Mouse (Mus musculus): Measurements from ENCODE around the gene Sphk2. TPM values are rescaled to one million over a fixed set of nuclear protein-coding genes. Genes with fewer than 3 reads are reported as not detected.
A peak's percentile ranks its signal among the peaks of the same experiment; 100 is the strongest.

Gene Sphk2
- polyA plus RNA-seq, 1 experiment from 2014 or later, result 34.4 TPM

DNA sequence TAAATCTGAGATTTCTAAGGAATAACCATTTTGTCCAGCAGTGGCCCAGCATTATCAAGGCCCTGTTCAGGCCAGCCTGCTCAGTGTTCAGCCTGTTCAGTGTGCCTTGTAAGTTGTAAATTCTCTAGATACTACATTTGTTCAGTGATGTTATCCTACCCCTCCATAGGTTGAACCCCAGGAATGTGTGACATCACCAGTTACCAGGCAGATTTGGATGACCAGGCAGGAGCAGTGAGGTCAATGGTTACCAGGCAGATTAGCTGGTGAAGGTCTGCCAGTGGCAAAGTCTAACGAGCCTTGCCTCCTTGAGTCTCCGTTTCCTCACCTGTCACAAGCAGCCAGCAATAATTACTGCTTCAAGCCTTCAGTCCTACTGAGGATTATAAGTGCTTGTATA, 26.6 kb upstream of the Sphk2 start:
- WGBS, result 33% methylated on average over 2 of the region's 2 CpGs
- Histone ChIP-seq H3K27me3 (no peaks in the 10 kb centered on the region), H3K9me3 (no peaks in the 10 kb centered on the region), H3K4me2 (no peak overlapping the region), H3K36me3 (no peaks in the 10 kb centered on the region), H3K4me1 (peaks cover 6% of the 10 kb centered on the region; the same call in 1 of the 2 replicates), H3K27ac (no peak overlapping the region), H3K9ac (no peak overlapping the region), H3K4me3 (no peak overlapping the region)
- ATAC-seq (ENCODE audit: insufficient number of reproducible peaks, insufficient read depth, low FRiP score, low TSS enrichment, low read depth), result no peak

DNA sequence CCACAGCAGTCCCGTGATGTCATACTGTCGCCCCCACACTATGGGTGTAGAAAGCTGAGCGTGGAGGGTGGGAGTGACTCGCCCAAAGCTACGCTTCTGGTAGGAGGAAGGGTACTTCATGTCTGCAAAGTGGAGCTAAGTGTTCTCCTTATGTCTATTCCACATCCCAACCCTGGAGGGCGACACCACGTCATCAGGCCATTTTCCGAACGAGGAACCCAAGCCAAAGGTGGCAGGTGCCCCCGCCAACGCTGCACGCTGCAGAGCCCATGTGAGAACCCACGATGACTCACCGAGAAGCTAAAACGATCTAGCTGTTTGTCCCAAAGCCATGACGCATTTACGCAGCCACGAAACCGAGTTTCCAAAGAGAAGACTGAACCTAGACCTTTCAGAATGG, 24.5 kb upstream of the Sphk2 start:
- Histone ChIP-seq H3K9me3 (no peaks in the 10 kb centered on the region), H3K4me1 (peaks cover 6% of the 10 kb centered on the region; the same call in 1 of the 2 replicates), H3K4me2 (peak overlapping the region; percentile 54), H3K27ac (no peak overlapping the region), H3K36me3 (no peaks in the 10 kb centered on the region), H3K9ac (peak overlapping the region; percentile 47), H3K4me3 (peak overlapping the region; percentile 29), H3K27me3 (no peaks in the 10 kb centered on the region)
- ATAC-seq (ENCODE audit: insufficient number of reproducible peaks, insufficient read depth, low FRiP score, low TSS enrichment, low read depth), result no peak
- 34% methylated on average over 19 of the region's 19 CpGs for WGBS

DNA sequence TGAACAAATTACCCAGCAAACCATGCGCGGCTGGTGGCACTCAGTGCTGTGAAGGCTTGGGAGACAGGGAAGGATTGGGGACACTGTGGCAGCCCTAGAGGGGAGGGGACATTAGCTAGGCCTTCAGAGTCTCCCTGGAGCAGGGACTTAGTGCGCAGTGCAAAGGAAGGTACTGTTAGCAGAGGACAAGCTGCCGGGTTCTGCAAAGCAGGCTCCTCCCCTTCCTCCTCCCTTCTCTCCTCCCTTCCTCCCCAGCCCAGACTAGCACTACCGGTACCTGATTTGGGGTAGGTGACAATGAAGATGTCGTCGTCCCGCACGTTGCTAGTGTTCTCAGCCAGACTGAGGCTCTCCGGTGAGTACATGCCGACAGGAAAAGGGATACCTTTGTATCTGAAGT, 24.0 kb upstream of the Sphk2 start:
- Histone ChIP-seq H3K27me3 (no peaks in the 10 kb centered on the region), H3K9me3 (no peaks in the 10 kb centered on the region), H3K27ac (no peak overlapping the region), H3K9ac (peak overlapping the region; percentile 47; the same call in 1 of the 2 replicates), H3K4me2 (peak overlapping the region; percentile 54), H3K4me3 (peak overlapping the region; percentile 29), H3K36me3 (no peaks in the 10 kb centered on the region), H3K4me1 (peaks cover 6% of the 10 kb centered on the region; the same call in 1 of the 2 replicates)
- 28% methylated on average over 11 of the region's 11 CpGs for WGBS
- ATAC-seq (ENCODE audit: insufficient number of reproducible peaks, insufficient read depth, low FRiP score, low TSS enrichment, low read depth), result no peak

DNA sequence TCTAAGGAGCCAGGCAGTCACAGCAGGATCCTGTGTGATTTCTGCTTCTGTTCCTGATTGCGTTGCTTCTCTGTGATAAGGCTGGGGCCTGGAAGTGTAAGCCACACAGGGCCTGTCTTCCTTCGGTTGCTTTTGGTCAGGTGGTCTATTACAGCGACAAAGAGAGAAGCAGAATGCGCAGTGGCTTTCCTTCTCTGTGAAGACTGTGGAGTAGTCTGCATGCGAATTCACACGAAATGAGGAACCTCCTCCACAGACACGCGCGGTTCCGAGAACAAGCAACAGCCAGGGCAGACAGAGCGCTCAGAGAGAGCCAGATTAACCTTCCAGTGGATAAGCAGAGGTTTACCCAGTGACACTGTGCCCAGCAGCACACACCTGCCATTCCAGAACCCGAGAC, 23.5 kb upstream of the Sphk2 start:
- no peaks in the 10 kb centered on the region for H3K27me3 ChIP-seq
- peaks cover 6% of the 10 kb centered on the region; the same call in 1 of the 2 replicates for H3K4me1 ChIP-seq
- no peak for ATAC-seq (ENCODE audit: insufficient number of reproducible peaks, insufficient read depth, low FRiP score, low TSS enrichment, low read depth)
- no peaks in the 10 kb centered on the region for H3K9me3 ChIP-seq
- 79% methylated on average over 12 of the region's 12 CpGs for WGBS
- no peak overlapping the region for H3K27ac ChIP-seq
- no peak overlapping the region for H3K9ac ChIP-seq
- peak overlapping the region; percentile 29; the same call in 1 of the 2 replicates for H3K4me3 ChIP-seq
- peak overlapping the region; percentile 54 for H3K4me2 ChIP-seq
- H3K36me3 ChIP-seq, result no peaks in the 10 kb centered on the region

DNA sequence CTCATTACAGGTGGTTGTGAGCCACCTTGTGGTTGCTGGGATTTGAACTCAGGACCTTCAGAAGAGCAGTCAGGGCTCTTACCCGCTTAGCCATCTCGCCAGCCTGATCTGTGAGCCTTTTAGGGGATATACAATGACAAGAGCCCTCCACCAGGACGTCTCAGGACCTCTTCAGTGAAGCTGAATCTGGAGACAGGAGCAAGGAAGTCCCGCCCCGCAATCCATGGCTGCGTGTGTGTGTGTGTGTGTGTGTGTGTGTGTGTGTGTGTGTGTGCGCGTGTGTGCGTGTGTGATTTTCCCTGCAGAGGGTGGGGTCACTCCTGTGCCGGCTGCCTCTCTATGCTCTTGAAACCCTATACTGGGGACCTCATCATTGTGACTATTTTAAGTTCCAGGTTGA, 22.0 kb upstream of the Sphk2 start:
- Histone ChIP-seq H3K27me3 (no peaks in the 10 kb centered on the region), H3K27ac (no peak overlapping the region), H3K4me3 (no peak overlapping the region), H3K36me3 (no peaks in the 10 kb centered on the region), H3K9me3 (no peaks in the 10 kb centered on the region), H3K4me1 (peaks cover 6% of the 10 kb centered on the region; the same call in 1 of the 2 replicates), H3K4me2 (no peak overlapping the region), H3K9ac (no peak overlapping the region)
- WGBS, result 62% methylated on average over 9 of the region's 10 CpGs
- no peak for ATAC-seq (ENCODE audit: insufficient number of reproducible peaks, insufficient read depth, low FRiP score, low TSS enrichment, low read depth)

DNA sequence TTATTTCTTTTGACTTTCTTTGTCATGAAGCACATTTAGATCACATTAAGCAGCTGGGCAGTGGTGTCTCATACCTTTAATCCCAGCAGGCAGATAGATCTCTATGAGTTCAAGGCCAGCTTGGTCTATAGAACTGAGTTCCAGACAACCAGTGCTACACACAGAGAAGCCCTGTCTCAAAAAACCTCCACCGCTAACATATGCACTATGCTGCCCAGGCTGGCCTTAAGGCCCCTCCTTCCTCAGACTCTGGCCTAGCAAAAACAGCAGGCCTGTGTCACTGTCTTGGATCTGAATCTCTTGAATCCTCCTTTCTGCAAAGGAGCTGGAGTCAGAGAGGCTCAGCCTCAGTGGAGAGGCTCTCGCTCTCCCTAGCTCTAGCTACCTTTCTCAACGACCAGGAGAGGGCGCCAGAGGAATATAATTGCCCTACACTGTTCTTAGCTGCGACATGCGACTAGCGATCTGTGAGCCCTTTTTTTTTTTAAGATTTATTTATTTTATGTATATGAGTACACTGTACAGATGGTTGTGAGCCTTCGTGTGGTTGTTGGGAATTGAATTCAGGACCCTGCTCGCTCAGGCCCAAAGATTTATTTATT, 21.5 kb upstream of the Sphk2 start:
- Histone ChIP-seq H3K36me3 (no peaks in the 10 kb centered on the region), H3K4me2 (no peak overlapping the region), H3K27me3 (no peaks in the 10 kb centered on the region), H3K4me3 (no peak overlapping the region), H3K27ac (no peak overlapping the region), H3K9ac (no peak overlapping the region), H3K9me3 (no peaks in the 10 kb centered on the region), H3K4me1 (peaks cover 6% of the 10 kb centered on the region; the same call in 1 of the 2 replicates)
- 6% methylated on average over 9 of the region's 9 CpGs for WGBS
- ATAC-seq (ENCODE audit: insufficient number of reproducible peaks, insufficient read depth, low FRiP score, low TSS enrichment, low read depth), result peak; percentile 74; the same call in 1 of the 2 replicates

DNA sequence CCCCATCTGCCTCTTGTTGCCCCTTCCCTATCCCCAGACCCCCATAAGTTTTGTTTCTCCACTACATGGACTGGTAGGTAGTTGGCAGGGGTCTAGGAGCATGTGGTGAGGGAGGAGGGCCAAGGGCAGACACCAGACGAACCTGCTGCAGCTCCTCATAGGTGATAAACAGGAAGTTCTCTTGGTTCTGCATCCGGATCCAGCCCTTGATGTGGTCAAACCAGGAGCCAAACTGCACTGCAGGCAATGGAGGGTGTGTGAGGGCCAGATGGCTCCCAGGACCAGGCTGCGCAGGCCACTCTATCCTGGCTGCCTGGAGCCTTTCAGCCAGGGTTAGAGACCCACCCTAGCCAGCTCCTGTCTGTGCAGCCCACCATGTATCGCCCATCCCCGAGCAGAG, 15.7 kb upstream of the Sphk2 start:
- no peak for ATAC-seq (ENCODE audit: insufficient number of reproducible peaks, insufficient read depth, low FRiP score, low TSS enrichment, low read depth)
- Histone ChIP-seq H3K27me3 (no peaks in the 10 kb centered on the region), H3K27ac (no peak overlapping the region), H3K9ac (no peak overlapping the region), H3K9me3 (no peaks in the 10 kb centered on the region), H3K4me1 (peaks cover 13% of the 10 kb centered on the region), H3K4me3 (no peak overlapping the region), H3K36me3 (peaks cover 12% of the 10 kb centered on the region; the same call in 1 of the 2 replicates), H3K4me2 (no peak overlapping the region)
- 85% methylated on average over 5 of the region's 5 CpGs for WGBS

DNA sequence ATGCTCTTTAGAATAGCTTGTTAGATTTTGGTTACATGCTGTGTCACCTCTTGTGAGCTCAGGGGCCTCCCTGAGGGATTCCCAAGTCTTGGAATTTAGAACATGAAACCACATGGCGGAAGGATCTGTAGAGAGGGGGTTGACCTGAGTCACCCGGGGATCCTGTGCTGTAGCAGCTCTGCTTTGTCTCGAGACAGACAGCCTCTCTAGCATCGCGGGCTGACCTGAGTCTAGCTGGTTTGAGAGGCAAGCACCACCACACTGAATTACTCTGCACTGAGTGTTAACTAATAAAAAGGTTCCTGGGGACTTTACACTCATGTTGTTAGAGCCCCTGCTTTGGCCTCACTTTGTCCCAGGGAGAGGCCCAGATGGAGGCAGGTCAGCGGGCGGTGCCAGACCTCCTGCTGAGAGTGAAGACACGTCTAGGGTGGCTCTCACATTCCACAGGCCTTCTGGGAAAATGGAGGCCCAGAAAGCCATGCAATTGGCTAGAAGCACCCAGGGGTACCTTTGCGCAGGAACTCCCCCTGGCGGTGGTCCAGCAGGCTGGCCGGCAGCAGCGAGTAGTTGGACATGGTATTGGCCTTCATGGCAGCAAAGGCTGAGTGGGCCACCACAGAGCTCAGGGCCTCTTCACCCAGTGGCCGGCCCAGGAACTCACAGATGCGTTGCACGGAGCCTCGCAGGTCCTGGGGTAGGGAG, 13.1 kb upstream of the Sphk2 start:
- H3K4me1 ChIP-seq, result peaks cover 13% of the 10 kb centered on the region
- H3K4me3 ChIP-seq, result no peak overlapping the region
- peak overlapping the region; percentile 21; the same call in 1 of the 2 replicates for H3K9ac ChIP-seq
- H3K36me3 ChIP-seq, result peaks cover 35% of the 10 kb centered on the region
- no peaks in the 10 kb centered on the region for H3K9me3 ChIP-seq
- peak overlapping the region; percentile 28; the same call in 1 of the 2 replicates for H3K27ac ChIP-seq
- ATAC-seq (ENCODE audit: insufficient number of reproducible peaks, insufficient read depth, low FRiP score, low TSS enrichment, low read depth), result no peak
- WGBS, result 15% methylated on average over 16 of the region's 16 CpGs
- H3K27me3 ChIP-seq, result no peaks in the 10 kb centered on the region
- peak overlapping the region; percentile 7; the same call in 1 of the 2 replicates for H3K4me2 ChIP-seq

DNA sequence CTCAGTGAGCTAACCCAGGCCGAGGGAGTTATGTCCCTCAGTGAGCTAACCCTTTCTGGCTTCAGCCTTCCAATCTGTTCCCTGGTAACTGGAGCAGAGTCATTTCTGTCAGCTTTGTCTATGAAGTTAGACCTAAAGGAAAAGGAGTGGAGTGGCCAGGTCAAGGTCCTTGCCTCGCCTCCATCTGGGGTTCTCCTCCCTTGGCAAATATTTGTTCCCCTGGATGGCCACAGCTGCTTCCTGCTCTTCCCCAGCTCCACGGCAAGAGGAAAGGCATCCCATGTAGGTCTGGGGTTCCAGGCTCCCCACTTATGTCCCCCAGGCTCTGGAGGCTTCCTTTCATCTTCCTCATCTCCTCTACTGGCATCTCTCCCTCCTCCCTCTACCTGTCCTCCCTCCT, 9.8 kb upstream of the Sphk2 start:
- no peaks in the 10 kb centered on the region for H3K27me3 ChIP-seq
- peaks cover 68% of the 10 kb centered on the region for H3K36me3 ChIP-seq
- no peak for ATAC-seq (ENCODE audit: insufficient number of reproducible peaks, insufficient read depth, low FRiP score, low TSS enrichment, low read depth)
- H3K4me1 ChIP-seq, result peaks cover 13% of the 10 kb centered on the region
- no peak overlapping the region for H3K27ac ChIP-seq
- no peaks in the 10 kb centered on the region for H3K9me3 ChIP-seq
- H3K9ac ChIP-seq, result no peak overlapping the region
- no peak overlapping the region for H3K4me2 ChIP-seq
- no peak overlapping the region for H3K4me3 ChIP-seq
- WGBS, result 83% methylated on average over 3 of the region's 3 CpGs

DNA sequence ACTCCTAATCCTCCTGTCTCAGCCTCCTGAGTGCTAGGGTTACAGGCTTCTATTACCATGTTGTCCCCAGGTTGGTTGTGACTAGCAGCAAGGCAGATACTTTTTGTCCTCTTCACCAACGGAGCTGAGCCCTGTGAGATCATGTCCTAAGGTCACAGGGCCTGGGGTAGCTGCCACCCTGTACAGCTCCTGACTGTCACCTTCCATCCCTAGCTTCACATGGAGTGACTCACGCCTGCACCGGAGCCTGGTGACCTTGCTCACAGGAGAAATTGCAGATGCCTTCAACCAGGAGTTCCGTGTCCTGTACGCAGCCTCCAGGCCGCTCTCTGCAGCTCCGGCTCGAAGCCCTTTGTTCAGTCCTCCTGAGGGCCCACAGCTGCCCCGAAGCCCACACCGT, 8.6 kb upstream of the Sphk2 start:
- Histone ChIP-seq H3K27ac (no peak overlapping the region), H3K9me3 (no peaks in the 10 kb centered on the region), H3K27me3 (no peaks in the 10 kb centered on the region), H3K4me3 (no peak overlapping the region), H3K36me3 (peaks cover 80% of the 10 kb centered on the region), H3K9ac (no peak overlapping the region), H3K4me2 (no peak overlapping the region), H3K4me1 (peaks cover 13% of the 10 kb centered on the region)
- 92% methylated on average over 10 of the region's 10 CpGs for WGBS
- no peak for ATAC-seq (ENCODE audit: insufficient number of reproducible peaks, insufficient read depth, low FRiP score, low TSS enrichment, low read depth)

DNA sequence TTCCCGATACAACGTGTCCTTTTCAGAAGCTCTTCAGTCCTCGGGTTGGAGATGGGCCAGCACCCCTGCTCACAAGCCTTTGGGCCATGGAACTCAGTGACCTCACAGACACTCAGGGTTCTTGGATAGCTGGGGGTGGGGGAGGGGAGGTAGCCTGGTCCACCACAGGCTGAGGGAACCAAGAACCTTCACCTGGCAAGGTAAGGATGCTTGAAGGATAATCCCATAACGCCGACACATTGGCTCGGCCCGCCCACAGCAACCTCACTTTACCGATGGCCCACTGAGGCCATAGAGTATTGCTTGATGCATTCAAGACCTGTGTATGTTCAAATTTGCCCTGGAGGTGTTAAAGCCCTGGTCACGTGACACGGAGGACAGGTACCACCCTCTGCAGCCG, 7.9 kb upstream of the Sphk2 start, which contains the start of gene Spaca4:
Gene Spaca4 (minus strand): TSS at position 101 of the 400 bp plus-strand sequence.
- 92% methylated on average over 11 of the region's 11 CpGs for WGBS
- H3K36me3 ChIP-seq, result peaks cover 87% of the 10 kb centered on the region
- ATAC-seq (ENCODE audit: insufficient number of reproducible peaks, insufficient read depth, low FRiP score, low TSS enrichment, low read depth), result no peak

DNA sequence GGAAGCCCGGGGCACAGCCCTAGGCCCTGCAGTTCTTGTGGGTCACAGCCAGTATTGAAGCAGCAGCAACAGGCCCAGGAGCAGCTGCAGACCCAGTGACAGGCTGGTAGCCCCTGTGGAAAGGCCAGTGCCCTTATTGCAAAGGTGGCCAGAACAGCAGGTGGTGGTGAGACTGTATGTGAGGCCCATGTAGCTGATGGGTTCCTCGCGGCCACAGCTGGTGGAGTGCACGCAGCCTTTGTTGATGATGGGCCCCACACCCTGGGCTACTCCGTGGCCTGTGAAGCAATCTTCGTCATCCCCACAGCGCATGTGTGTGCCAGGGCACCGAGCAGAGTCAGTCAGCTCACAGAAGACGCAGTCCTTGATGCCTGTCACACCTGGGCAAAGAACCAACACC, 7.3 kb upstream of the Sphk2 start:
- Histone ChIP-seq H3K4me3 (no peak overlapping the region), H3K9me3 (no peaks in the 10 kb centered on the region), H3K9ac (peak overlapping the region; percentile 49; the same call in 1 of the 2 replicates), H3K4me2 (no peak overlapping the region), H3K36me3 (peaks cover 93% of the 10 kb centered on the region), H3K27me3 (no peaks in the 10 kb centered on the region), H3K4me1 (peaks cover under 1% of the 10 kb centered on the region), H3K27ac (no peak overlapping the region)
- no peak for ATAC-seq (ENCODE audit: insufficient number of reproducible peaks, insufficient read depth, low FRiP score, low TSS enrichment, low read depth)
- 92% methylated on average over 9 of the region's 9 CpGs for WGBS

More for the DNA sequence above, 7.9 kb upstream of the Sphk2 start, which contains the start of gene Spaca4:
- Histone ChIP-seq H3K27me3 (no peaks in the 10 kb centered on the region), H3K9me3 (no peaks in the 10 kb centered on the region), H3K4me2 (no peak within 1 kb of the TSS), H3K4me1 (peaks cover 6% of the 10 kb centered on the region), H3K4me3 (no peak within 1 kb of the TSS), H3K27ac (no peak within 1 kb of the TSS), H3K9ac (peak within 1 kb of the TSS; percentile 49; the same call in 1 of the 2 replicates)
